Mouse (Mus musculus) liver, embryonic 11.5 days (tissue): ENCODE measurements around the gene Gm10203. TPM values are rescaled to one million over a fixed set of nuclear protein-coding genes. Genes with fewer than 3 reads are reported as not detected.
A peak's percentile ranks its signal among the peaks of the same experiment; 100 is the strongest.

ENCODE experiments used
- ATAC-seq: fragments of 200-750 bp; cut with Nextera tagmentation; replicated peaks from 2 replicates; pipeline ENCODE4 v1.8.0; 2017; ENCODE audit warnings: moderate number of reproducible peaks, mild to moderate bottlenecking, moderate TSS enrichment, moderate library complexity; ENCODE audit not compliant: low FRiP score
- DNase-seq: peaks from one replicate; pipeline ENCODE4 v3.0.0-alpha.2; 2017; ENCODE audit warnings: low spot score
- H3K27ac ChIP-seq: fragments of 300-500 bp; sonication (generic); 2 replicates; pipeline ENCODE4 v1.5.1; 2014; ENCODE audit warnings: mild to moderate bottlenecking, low read depth, low read length, control low read depth
- H3K27me3 ChIP-seq: fragments of 300-500 bp; sonication (generic); replicated peaks from 2 replicates; pipeline ENCODE4 v1.6.1; 2014; ENCODE audit warnings: low read length, mixed read lengths; ENCODE audit not compliant: control insufficient read depth, insufficient read depth
- H3K36me3 ChIP-seq: fragments of 300-500 bp; sonication (generic); 2 replicates; pipeline ENCODE4 v1.6.1; 2014; ENCODE audit warnings: mild to moderate bottlenecking, low read length, moderate library complexity, mixed read lengths; ENCODE audit not compliant: control insufficient read depth, insufficient read depth
- H3K4me1 ChIP-seq: fragments of 300-500 bp; sonication (generic); replicated peaks from 2 replicates; pipeline ENCODE4 v1.6.1; 2014; ENCODE audit warnings: low read length, mixed read lengths; ENCODE audit not compliant: control insufficient read depth, insufficient read depth
- H3K4me2 ChIP-seq: fragments of 300-500 bp; sonication (generic); 2 replicates; pipeline ENCODE4 v1.6.1; 2014; ENCODE audit warnings: mild to moderate bottlenecking, control low read depth, moderate library complexity
- H3K4me3 ChIP-seq: fragments of 300-500 bp; sonication (generic); 2 replicates; pipeline ENCODE4 v1.5.1; 2014; ENCODE audit warnings: low read depth, low read length, control low read depth
- H3K9ac ChIP-seq: fragments of 300-500 bp; sonication (generic); 2 replicates; pipeline ENCODE4 v1.6.1; 2014; ENCODE audit warnings: low read depth, low read length, control low read depth
- H3K9me3 ChIP-seq: fragments of 300-500 bp; sonication (generic); 2 replicates; pipeline ENCODE4 v1.6.1; 2016; ENCODE audit warnings: low read length, inconsistent platforms, mixed read lengths; ENCODE audit not compliant: control insufficient read depth
- WGBS: fragments of 180-500 bp; shearing (Covaris S2); extraction: QIAGEN DNeasy Blood & Tissue Kit; methylation state at CpG from one replicate; pipeline ENCODE4 v1.1.7; 2014; 5-methylcytosine and 5-hydroxymethylcytosine counted together
- polyA plus RNA-seq: library from polyadenylated mRNA; unstranded; fragments of >200 nt; fragmentation: Nextera tagmentation; extraction: Ambion mirVana; gene quantifications from 2 replicates; pipeline ENCODE4 v1.2.1, GENCODE M21; 2014

Gm10203 gene
- polyA plus RNA-seq, 1 experiment from 2014 or later, result not detected

- ATAC-seq, result no peak
- H3K9ac ChIP-seq, result no peak overlapping the region
- H3K9me3 ChIP-seq, result no peaks in the 10 kb centered on the region
- no peaks in the 10 kb centered on the region for H3K27me3 ChIP-seq
- H3K4me1 ChIP-seq, result peaks cover 10% of the 10 kb centered on the region; the same call in 1 of the 2 replicates
- no peak overlapping the region for H3K4me3 ChIP-seq
- no peak for DNase-seq
- WGBS, result 77% methylated on average over 3 of the region's 3 CpGs
- 0 out of 2 replicates have a peak, but pooled peaks cover under 1% of the 10 kb centered on the region for H3K36me3 ChIP-seq
- no peak overlapping the region for H3K27ac ChIP-seq
- no peak overlapping the region for H3K4me2 ChIP-seq
Observed at GRCm38 (mm10) chr6:149139011-149139410, 9.0 kb downstream of the Gm10203 start.

GRCm38 (mm10) chr6:149139471-149139870 is 9.5 kb downstream of the Gm10203 start, which contains the start of gene Etfbkmt:
Etfbkmt (plus strand) TSS chr6:149139849.
- 79% methylated on average over 1 of the region's 1 CpGs for WGBS
- H3K27ac ChIP-seq, result no peak within 1 kb of the TSS
- H3K4me3 ChIP-seq, result no peak within 1 kb of the TSS
- no peaks in the 10 kb centered on the region for H3K27me3 ChIP-seq
- H3K9ac ChIP-seq, result no peak within 1 kb of the TSS
- peaks cover 6% of the 10 kb centered on the region; the same call in 1 of the 2 replicates for H3K4me1 ChIP-seq
- ATAC-seq, result no peak
- no peak for DNase-seq
- H3K9me3 ChIP-seq, result no peaks in the 10 kb centered on the region
- H3K4me2 ChIP-seq, result no peak within 1 kb of the TSS
- 0 out of 2 replicates have a peak, but pooled peaks cover 5% of the 10 kb centered on the region for H3K36me3 ChIP-seq

GRCm38 (mm10) chr6:149141393-149142173 is 11.6 kb downstream of the Gm10203 start:
- Histone ChIP-seq H3K27ac (peak overlapping the region; percentile 50), H3K9me3 (no peaks in the 10 kb centered on the region), H3K9ac (peak overlapping the region; percentile 81), H3K4me3 (peak overlapping the region; percentile 59), H3K4me2 (peak overlapping the region; percentile 82), H3K27me3 (no peaks in the 10 kb centered on the region), H3K36me3 (peaks cover 10% of the 10 kb centered on the region; the same call in 1 of the 2 replicates), H3K4me1 (no peaks in the 10 kb centered on the region)
- DNase-seq (peak; percentile 84), ATAC-seq (peak; percentile 98)
- 5% methylated on average over 36 of the region's 36 CpGs for WGBS

GRCm38 (mm10) chr6:149145143-149145542 is 15.2 kb downstream of the Gm10203 start:
- WGBS, result 95% methylated on average over 1 of the region's 1 CpGs
- H3K27ac ChIP-seq, result no peak overlapping the region
- H3K27me3 ChIP-seq, result no peaks in the 10 kb centered on the region
- ATAC-seq, result no peak
- DNase-seq, result no peak
- H3K36me3 ChIP-seq, result peaks cover 10% of the 10 kb centered on the region; the same call in 1 of the 2 replicates
- no peak overlapping the region for H3K9ac ChIP-seq
- no peak overlapping the region for H3K4me3 ChIP-seq
- no peak overlapping the region for H3K4me2 ChIP-seq
- no peaks in the 10 kb centered on the region for H3K4me1 ChIP-seq
- no peaks in the 10 kb centered on the region for H3K9me3 ChIP-seq

- ATAC-seq (no peak), DNase-seq (no peak)
- peaks cover 10% of the 10 kb centered on the region; the same call in 1 of the 2 replicates for H3K36me3 ChIP-seq
- no peaks in the 10 kb centered on the region for H3K27me3 ChIP-seq
- H3K9ac ChIP-seq, result no peak overlapping the region
- H3K9me3 ChIP-seq, result no peaks in the 10 kb centered on the region
- H3K27ac ChIP-seq, result no peak overlapping the region
- 78% methylated on average over 7 of the region's 7 CpGs for WGBS
- no peaks in the 10 kb centered on the region for H3K4me1 ChIP-seq
- no peak overlapping the region for H3K4me3 ChIP-seq
- no peak overlapping the region for H3K4me2 ChIP-seq
Observed at GRCm38 (mm10) chr6:149148436-149149229, 18.7 kb downstream of the Gm10203 start.

GRCm38 (mm10) chr6:149152119-149152518 is 22.1 kb downstream of the Gm10203 start:
- no peaks in the 10 kb centered on the region for H3K27me3 ChIP-seq
- WGBS, result 81% methylated on average over 2 of the region's 2 CpGs
- no peaks in the 10 kb centered on the region for H3K9me3 ChIP-seq

GRCm38 (mm10) chr6:149153473-149154115 is 23.6 kb downstream of the Gm10203 start:
- Histone ChIP-seq H3K4me2 (no peak overlapping the region), H3K4me1 (peaks cover 10% of the 10 kb centered on the region; the same call in 1 of the 2 replicates), H3K36me3 (peaks cover 2% of the 10 kb centered on the region; the same call in 1 of the 2 replicates), H3K9ac (no peak overlapping the region), H3K4me3 (no peak overlapping the region), H3K9me3 (no peaks in the 10 kb centered on the region), H3K27ac (no peak overlapping the region), H3K27me3 (no peaks in the 10 kb centered on the region)
- no peak for DNase-seq
- WGBS, result 42% methylated on average over 6 of the region's 6 CpGs
- ATAC-seq, result no peak

More at GRCm38 (mm10) chr6:149152119-149152518, 22.1 kb downstream of the Gm10203 start:
- no peak overlapping the region for H3K9ac ChIP-seq
- H3K4me2 ChIP-seq, result no peak overlapping the region
- H3K4me1 ChIP-seq, result peaks cover 10% of the 10 kb centered on the region; the same call in 1 of the 2 replicates
- H3K27ac ChIP-seq, result no peak overlapping the region
- peaks cover 2% of the 10 kb centered on the region; the same call in 1 of the 2 replicates for H3K36me3 ChIP-seq
- no peak for DNase-seq
- H3K4me3 ChIP-seq, result no peak overlapping the region
- ATAC-seq, result no peak
